Mouse (Mus musculus) urinary bladder, postnatal 0 days (tissue): ENCODE measurements around the gene Il2rb. TPM values are rescaled to one million over a fixed set of nuclear protein-coding genes. Genes with fewer than 3 reads are reported as not detected.

ENCODE experiments used
- polyA plus RNA-seq: library from polyadenylated mRNA; unstranded; fragments of >200 nt; fragmentation: Nextera tagmentation; extraction: Ambion mirVana; gene quantifications from 2 replicates; pipeline ENCODE4 v1.2.1, GENCODE M21; 2015

Gene Il2rb
- 0.20 and 0.24 TPM in 2 replicates for polyA plus RNA-seq

DNA sequence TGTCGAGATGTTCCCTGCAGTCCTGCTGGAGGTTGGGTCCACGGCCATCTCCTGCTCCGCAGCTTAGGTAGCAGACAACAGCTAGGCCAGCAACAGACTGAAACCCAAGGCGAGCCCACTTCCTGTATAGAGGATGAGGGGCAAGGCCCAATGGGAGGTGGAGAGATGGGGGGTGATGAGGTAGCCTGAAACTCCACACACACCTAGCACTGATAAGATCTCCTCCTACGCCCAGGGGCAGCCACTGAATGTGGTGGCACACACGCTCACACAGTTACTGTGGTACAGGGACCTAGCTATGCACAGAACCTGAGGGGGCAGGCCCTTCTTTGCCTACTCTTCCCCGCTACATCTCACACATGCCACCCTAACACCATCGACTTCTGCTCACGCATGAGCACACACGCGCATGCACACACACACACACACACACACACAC lies at the start of gene Il2rb:
Gene Il2rb, minus strand, starts transcription at position 304 of the 439 bp plus-strand sequence.

GRCm38 (mm10) chr15:78544561-78545001 lies 49.5 kb upstream of the Il2rb start, which contains the start of gene Sstr3:
Gene Sstr3, minus strand, starts transcription at chr15:78544685.

GRCm38 (mm10) chr15:78530671-78531450 lies 35.8 kb upstream of the Il2rb start, which contains the start of gene C1qtnf6:
Gene C1qtnf6, minus strand, starts transcription at chr15:78531416.

GRCm38 (mm10) chr15:78468379-78468937 lies 26.6 kb downstream of the Il2rb start, which contains the start of gene Tmprss6:
Gene Tmprss6, minus strand, starts transcription at chr15:78468634.

Other genes with a start within 250 kb of the Il2rb start
- 0.65 and 1.4 TPM in 2 replicates for gene Csf2rb2, start 189.6 kb downstream of the Il2rb start, polyA plus RNA-seq
- gene Csf2rb, start 169.5 kb downstream of the Il2rb start, polyA plus RNA-seq: 2.3 and 4.9 TPM in 2 replicates
- gene Tex33, start 99.4 kb downstream of the Il2rb start, polyA plus RNA-seq: not detected in 2 replicates
- gene Tst, start 89.4 kb downstream of the Il2rb start, polyA plus RNA-seq: 17.1 and 22.4 TPM in 2 replicates
- 2.5 and 3.0 TPM in 2 replicates for gene Mpst, start 88.9 kb downstream of the Il2rb start, polyA plus RNA-seq
- gene Kctd17, start 66.7 kb downstream of the Il2rb start, polyA plus RNA-seq: 61.5 and 64.3 TPM in 2 replicates
- gene Tmprss6, start 26.6 kb downstream of the Il2rb start, polyA plus RNA-seq: 0.19 and 0.47 TPM in 2 replicates
- gene C1qtnf6, start 36.1 kb upstream of the Il2rb start, polyA plus RNA-seq: 44.3 and 44.5 TPM in 2 replicates
- gene Sstr3, start 49.4 kb upstream of the Il2rb start, polyA plus RNA-seq: not detected in 2 replicates
- 7.9 and 29.7 TPM in 2 replicates for gene Rac2, start 77.5 kb upstream of the Il2rb start, polyA plus RNA-seq
- 7.8 and 19.8 TPM in 2 replicates for gene Cyth4, start 101.8 kb upstream of the Il2rb start, polyA plus RNA-seq
- gene Elfn2, start 223.5 kb upstream of the Il2rb start, polyA plus RNA-seq: not detected in 2 replicates